Mouse (Mus musculus) spleen, adult 2 months (tissue): Measurements from ENCODE around the gene Ctps2.
"Not testable (repeated sequence)": the region's sequence is repeated elsewhere in the genome, so short reads cannot be mapped to it uniquely, and the experiment has no call there.

Source experiments
- CTCF ChIP-seq: fragments of 200-500 bp; IDR thresholded peaks from 2 replicates; pipeline ENCODE4 v1.5.1; 2011; ENCODE audit warnings: mild to moderate bottlenecking, inconsistent platforms; ENCODE audit not compliant: insufficient read depth, insufficient read length, insufficient replicate concordance; ENCODE audit errors: extremely low read depth
- POLR2A ChIP-seq: fragments of 200-500 bp; IDR thresholded peaks from 2 replicates; pipeline ENCODE4 v1.6.1; 2011; ENCODE audit warnings: low read depth, low read length, inconsistent platforms

GRCm38 (mm10) chrX:162888575-162889223, 12.3 kb upstream of the Ctps2 start:
- not testable (repeated sequence) for TF ChIP-seq POLR2A, CTCF
